Mouse (Mus musculus) spleen, adult 2 months (tissue): ENCODE data around the gene AI413582.

ENCODE experiments used
- CTCF ChIP-seq: fragments of 200-500 bp; IDR thresholded peaks from 2 replicates; pipeline ENCODE4 v1.5.1; 2011; ENCODE audit warnings: mild to moderate bottlenecking, inconsistent platforms; ENCODE audit not compliant: insufficient read depth, insufficient read length, insufficient replicate concordance; ENCODE audit errors: extremely low read depth
- POLR2A ChIP-seq: fragments of 200-500 bp; IDR thresholded peaks from 2 replicates; pipeline ENCODE4 v1.6.1; 2011; ENCODE audit warnings: low read depth, low read length, inconsistent platforms

DNA sequence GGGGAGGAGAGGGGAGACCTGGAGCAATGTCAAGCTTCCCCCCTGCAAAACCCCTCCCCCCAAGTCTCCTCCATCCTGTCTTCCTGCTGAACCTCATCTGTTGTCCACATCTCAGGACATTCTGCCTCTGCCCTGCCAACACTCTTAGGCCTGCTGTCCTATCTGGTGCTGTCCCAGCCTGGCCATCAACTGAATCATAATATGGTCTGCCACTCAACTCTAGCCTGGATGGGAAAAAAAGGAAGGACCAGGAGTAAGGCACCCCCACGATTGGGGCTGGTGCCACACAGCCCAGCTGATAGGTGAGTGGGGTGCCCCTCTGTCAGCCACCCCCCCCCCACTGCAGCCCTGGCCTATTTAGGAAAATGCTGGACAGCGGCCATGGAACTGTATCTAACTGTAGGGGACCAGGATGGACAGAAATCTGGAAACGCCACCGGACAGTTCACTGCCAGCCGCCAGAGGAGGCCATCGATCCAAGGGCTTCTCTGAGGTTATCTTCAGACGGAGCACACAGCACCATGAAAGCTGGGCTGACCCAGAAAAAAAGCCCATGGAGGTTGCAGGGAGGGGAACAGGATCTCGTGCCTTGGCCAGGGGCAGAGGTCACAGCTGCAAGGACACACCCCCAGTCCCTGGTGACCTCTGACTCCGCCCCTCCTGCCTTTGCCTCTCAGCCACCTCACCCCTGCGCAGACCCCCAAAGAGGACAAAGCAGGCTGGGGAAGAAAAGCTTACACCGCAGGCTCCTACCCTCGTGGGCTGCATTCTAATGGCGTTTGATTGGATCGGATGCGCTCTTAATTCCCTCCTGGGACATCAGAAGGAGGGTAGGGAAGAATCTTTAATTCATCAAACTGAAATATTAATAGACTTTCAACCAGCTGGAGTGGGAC lies 46.6 kb downstream of the AI413582 start:
- no peak for TF ChIP-seq CTCF
- TF ChIP-seq POLR2A: no peak
